11 mouse cellular contexts compared by ENCODE assay signal in the genomic region with DNA sequence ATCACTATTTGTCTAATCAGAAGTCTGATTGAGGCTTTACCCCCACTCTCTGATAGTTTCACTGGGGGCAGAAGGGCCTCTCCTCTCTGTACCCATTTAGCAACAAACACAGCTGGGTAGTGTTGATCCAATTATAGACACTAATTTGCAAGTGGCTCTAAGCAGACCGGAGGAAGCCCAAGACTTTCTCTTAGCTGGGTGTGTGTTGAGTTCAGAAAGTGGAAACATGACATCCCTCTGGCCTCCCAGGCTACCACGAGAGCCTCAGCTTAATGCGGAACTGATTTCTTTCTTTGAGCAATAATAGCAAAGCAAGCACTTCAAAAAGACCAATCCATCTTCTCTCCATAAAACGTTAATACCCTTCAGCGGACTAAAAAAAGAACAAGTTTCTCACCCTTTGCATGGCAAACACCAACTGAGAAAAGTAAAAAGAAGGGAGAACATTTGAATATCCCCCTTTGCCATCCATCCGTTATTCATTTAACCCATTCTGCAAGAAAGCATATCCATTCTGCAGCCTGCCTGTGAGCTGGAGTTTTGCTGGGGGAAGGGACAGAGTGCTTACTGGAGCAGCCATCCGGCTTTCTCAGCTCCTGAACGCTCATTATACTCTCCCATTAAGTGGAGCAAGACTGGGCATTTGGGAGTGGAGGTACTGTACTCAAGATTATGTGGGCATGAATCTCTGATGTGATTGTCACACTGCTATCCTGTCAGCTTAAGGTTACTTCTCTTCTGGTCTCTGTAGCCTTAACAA.
A peak's percentile ranks its signal among the peaks of the same experiment; 100 is the strongest.
DNase-seq lines count a peak whose midpoint lies in the region; ATAC-seq and TF ChIP-seq lines count a peak whose summit lies in the region.
"Had no signal": no experiment of that assay in that cellular context is flagged by ENCODE, and none has a peak within 500 bp of the region (broad histone marks: within the 10 kb centered on the region; RNA-seq: fewer than 3 reads in every experiment).

No protein-coding gene starts in this region.

- no peaks in the 10 kb centered on the region for H3K36me3 ChIP-seq in forebrain, postnatal 0 days (ENCODE audit: insufficient read depth)
- no peaks in the 10 kb centered on the region for H3K36me3 ChIP-seq in midbrain, embryonic 13.5 days
- H3K36me3 ChIP-seq: intestine, embryonic 15.5 days had no signal

- H3K9ac ChIP-seq in forebrain, postnatal 0 days, result no peak overlapping the region
- no peak overlapping the region for H3K9ac ChIP-seq in midbrain, embryonic 13.5 days (replicated peaks)
- H3K9ac ChIP-seq: intestine, embryonic 15.5 days had no signal

- no peak overlapping the region for H3K27ac ChIP-seq in forebrain, postnatal 0 days (ENCODE audit: low read depth, low read length)
- no peak overlapping the region for H3K27ac ChIP-seq in midbrain, embryonic 13.5 days
- H3K27ac ChIP-seq: intestine, embryonic 15.5 days had no signal

- no peak; the same call in 1 of the 2 replicates for ATAC-seq in forebrain, postnatal 0 days
- peak; percentile 86 for ATAC-seq in midbrain, embryonic 13.5 days
- ATAC-seq: intestine, embryonic 15.5 days had no signal

- 0 out of 2 replicates have a peak, but pooled peaks cover 2% of the 10 kb centered on the region for H3K4me1 ChIP-seq in forebrain, postnatal 0 days (ENCODE audit: insufficient read depth)
- peaks cover 31% of the 10 kb centered on the region for H3K4me1 ChIP-seq in midbrain, embryonic 13.5 days (replicated peaks)
- H3K4me1 ChIP-seq: intestine, embryonic 15.5 days had no signal

- no peak overlapping the region for H3K4me2 ChIP-seq in forebrain, postnatal 0 days (ENCODE audit: low read depth)
- H3K4me2 ChIP-seq in midbrain, embryonic 13.5 days (replicated peaks), result peak overlapping the region; percentile 17; the same call in 1 of the 2 replicates
- H3K4me2 ChIP-seq: intestine, embryonic 15.5 days had no signal

- no peaks in the 10 kb centered on the region for H3K27me3 ChIP-seq in forebrain, postnatal 0 days (ENCODE audit: insufficient read depth, low read length)
- H3K27me3 ChIP-seq in midbrain, embryonic 13.5 days, result peaks cover 41% of the 10 kb centered on the region
- H3K27me3 ChIP-seq: intestine, embryonic 15.5 days had no signal

- H3K9me3 ChIP-seq in forebrain, postnatal 0 days (ENCODE audit: low read length), result no peaks in the 10 kb centered on the region
- no peaks in the 10 kb centered on the region for H3K9me3 ChIP-seq in midbrain, embryonic 13.5 days
- H3K9me3 ChIP-seq: intestine, embryonic 15.5 days had no signal

- no peak for TF ChIP-seq CTCF in forebrain, postnatal 0 days (IDR thresholded peaks at IDR 0.05; ENCODE audit: low read depth)

- DNase-seq in A20 (ENCODE audit: low read depth, low spot score), result peak; percentile 86
- peak; percentile 3 for DNase-seq in brain, adult 2 months (ENCODE audit: low read depth, low spot score)
- DNase-seq in forebrain, postnatal 0 days, result peak; percentile 2
- no peak for DNase-seq in cerebellum, postnatal 4 days (ENCODE audit: low spot score in 2 of 2)
- no peak for DNase-seq in gastrocnemius, postnatal 10 days
- DNase-seq in frontal cortex, postnatal 14 days (ENCODE audit: low spot score in 2 of 2), result no peak
- no peak for DNase-seq in right cerebral cortex, postnatal 25 days
- DNase-seq: lung, postnatal 36 days had no signal

- no peak overlapping the region for H3K4me3 ChIP-seq in forebrain, postnatal 0 days (ENCODE audit: low read depth, low read length)
- no peak overlapping the region for H3K4me3 ChIP-seq in midbrain, embryonic 13.5 days (replicated peaks)
- H3K4me3 ChIP-seq: erythroblast, embryonic 14.5 days; intestine, embryonic 15.5 days had no signal

- 2% methylated on average over 8 of the region's 8 CpGs for WGBS in forebrain, postnatal 0 days
- WGBS in midbrain, embryonic 13.5 days, result 3% methylated on average over 8 of the region's 8 CpGs

Comparison
In these comparisons a context has a peak if more than half of its experiments do, and no peak if none do; other contexts are left out.
1. DNase-seq: peak in A20 (single experiment), brain, adult 2 months (single experiment) and forebrain, postnatal 0 days (single experiment); none in cerebellum, postnatal 4 days (0 of 2), gastrocnemius, postnatal 10 days (single experiment), frontal cortex, postnatal 14 days (0 of 2) and right cerebral cortex, postnatal 25 days (single experiment).